Mouse (Mus musculus): ENCODE results near the gene Mettl24. TPM values are rescaled to one million over a fixed set of nuclear protein-coding genes. Genes with fewer than 3 reads are reported as not detected.
A peak's percentile ranks its signal among the peaks of the same experiment; 100 is the strongest.
"Not testable (repeated sequence)": the region's sequence is repeated elsewhere in the genome, so short reads cannot be mapped to it uniquely, and the experiment has no call there.

Gene Mettl24
- total RNA-seq, 2 experiments from 2014 or later, result 2.5 to 2.8 TPM

- intact Hi-C loops (cut with DNase I), result no loop called here
Measured at GRCm38 (mm10) chr10:40726288-40726902, 43.3 kb downstream of the Mettl24 start.

GRCm38 (mm10) chr10:40726989-40727388, 43.9 kb downstream of the Mettl24 start:
- DNase-seq (ENCODE audit: low spot score in 2 of 2), result peak in 1 of 2 experiments; percentile 5
- intact Hi-C loops (cut with DNase I), result no loop called here

More at GRCm38 (mm10) chr10:40726288-40726902, 43.3 kb downstream of the Mettl24 start:
- DNase-seq (ENCODE audit: low spot score in 2 of 2), result peak in 1 of 2 experiments; percentile 12

- DNase-seq (ENCODE audit: low spot score in 2 of 2), result peak in 1 of 2 experiments; percentile 4
- intact Hi-C loops (cut with DNase I), result no loop called here
Measured at GRCm38 (mm10) chr10:40730200-40730599, 47.1 kb downstream of the Mettl24 start.

- DNase-seq (ENCODE audit: low spot score in 2 of 2), result no peak
Measured at GRCm38 (mm10) chr10:40733291-40733690, 50.2 kb downstream of the Mettl24 start.

GRCm38 (mm10) chr10:40736172-40736571, 53.1 kb downstream of the Mettl24 start:
- no peak for DNase-seq (ENCODE audit: low spot score in 2 of 2)
- intact Hi-C loops (cut with DNase I), result no loop called here

More at GRCm38 (mm10) chr10:40733291-40733690, 50.2 kb downstream of the Mettl24 start:
- intact Hi-C loops (cut with DNase I), result no loop called here

GRCm38 (mm10) chr10:40737274-40738112, 54.4 kb downstream of the Mettl24 start:
- intact Hi-C loops (cut with DNase I), result no loop called here
- DNase-seq (ENCODE audit: low spot score in 2 of 2), result no peak

- intact Hi-C loops (cut with DNase I), result no loop called here
- DNase-seq (ENCODE audit: low spot score in 2 of 2), result no peak
Measured at GRCm38 (mm10) chr10:40740696-40741095, 57.6 kb downstream of the Mettl24 start.

- DNase-seq (ENCODE audit: low spot score in 2 of 2), result no peak
- intact Hi-C loops (cut with DNase I), result no loop called here
Measured at GRCm38 (mm10) chr10:40750293-40751047, 67.4 kb downstream of the Mettl24 start.

GRCm38 (mm10) chr10:40751157-40751556, 68.1 kb downstream of the Mettl24 start:
- intact Hi-C loops (cut with DNase I), result no loop called here
- no peak for DNase-seq (ENCODE audit: low spot score in 2 of 2)

GRCm38 (mm10) chr10:40753036-40753435, 70.0 kb downstream of the Mettl24 start:
- no peak for DNase-seq (ENCODE audit: low spot score in 2 of 2)
- intact Hi-C loops (cut with DNase I), result no loop called here

- peak in 1 of 2 experiments; percentile 33 for DNase-seq (ENCODE audit: low spot score in 2 of 2)
- intact Hi-C loops (cut with DNase I), result no loop called here
Measured at GRCm38 (mm10) chr10:40758171-40759010, 75.3 kb downstream of the Mettl24 start.

GRCm38 (mm10) chr10:40759391-40760194, 76.5 kb downstream of the Mettl24 start:
- not testable (repeated sequence) for DNase-seq (ENCODE audit: low spot score in 2 of 2)
- intact Hi-C loops (cut with DNase I), result loop anchor here (5.0 kb wide), 3 partner anchors 72 to 123 kb away; partner anchors contain the start of genes Cdc40 and Wasf1

- no peak for DNase-seq (ENCODE audit: low spot score in 2 of 2)
- intact Hi-C loops (cut with DNase I), result loop anchor here (5.0 kb wide), 3 partner anchors 72 to 122 kb away; partner anchors contain the start of genes Cdc40 and Wasf1
Measured at GRCm38 (mm10) chr10:40760195-40761009, 77.3 kb downstream of the Mettl24 start.

- DNase-seq (ENCODE audit: low spot score in 2 of 2), result no peak
- intact Hi-C loops (cut with DNase I), result loop anchor here (5.0 kb wide), 3 partner anchors 71 to 121 kb away; partner anchors contain the start of genes Cdc40 and Wasf1
Measured at GRCm38 (mm10) chr10:40761010-40761752, 78.1 kb downstream of the Mettl24 start.

GRCm38 (mm10) chr10:40762624-40763023, 79.5 kb downstream of the Mettl24 start:
- intact Hi-C loops (cut with DNase I), result loop anchor here (5.0 kb wide), 3 partner anchors 70 to 120 kb away; partner anchors contain the start of genes Cdc40 and Wasf1
- peak in 1 of 2 experiments; percentile 58 for DNase-seq (ENCODE audit: low spot score in 2 of 2)

- DNase-seq (ENCODE audit: low spot score in 2 of 2), result no peak
- intact Hi-C loops (cut with DNase I), result loop anchor here (5.0 kb wide), 3 partner anchors 69 to 119 kb away; partner anchors contain the start of genes Cdc40 and Wasf1
Measured at GRCm38 (mm10) chr10:40763084-40763720, 80.1 kb downstream of the Mettl24 start.

All from left cerebral cortex, postnatal 36 days (tissue).